Mouse (Mus musculus) MEL (cell line): ENCODE data around the gene Garnl3. TPM values are rescaled to one million over a fixed set of nuclear protein-coding genes. Genes with fewer than 3 reads are reported as not detected.
A peak's percentile ranks its signal among the peaks of the same experiment; 100 is the strongest.

ENCODE experiments used
- DNase-seq: peaks from one replicate; pipeline ENCODE4 v3.0.0; 2011; ENCODE audit warnings: low read depth, low spot score
- H3K27ac ChIP-seq: 2 replicates; pipeline ENCODE4 v1.5.1; 2012; ENCODE audit warnings: low read depth, mild to moderate bottlenecking, control low read depth, low read length, moderate library complexity; ENCODE audit not compliant: control insufficient read depth
- H3K27me3 ChIP-seq, 2 experiments: fragments of 150-350 bp in 1 of 2; sonication (generic) in 1 of 2; 2 replicates each; pipeline ENCODE4 v1.6.1; 2012; ENCODE audit warnings: low read length in 2 of 2, mild to moderate bottlenecking in 2 of 2, improper control_type of control experiment in 1 of 2, moderate library complexity in 1 of 2; ENCODE audit not compliant: insufficient read depth in 2 of 2, control insufficient read depth in 1 of 2
- H3K36me3 ChIP-seq, 2 experiments: 2 replicates each; pipeline ENCODE4 v1.6.1; 2012 to 2014; ENCODE audit warnings: low read length in 2 of 2, improper control_type of control experiment in 1 of 2, inconsistent platforms in 1 of 2, mild to moderate bottlenecking in 1 of 2; ENCODE audit not compliant: insufficient read depth in 2 of 2, control insufficient read depth in 1 of 2
- H3K4me1 ChIP-seq, 2 experiments: fragments of 150-350 bp in 1 of 2; sonication (generic) in 1 of 2; 2 replicates each; pipeline ENCODE4 v1.6.1; 2012; ENCODE audit warnings: low read length in 2 of 2, improper control_type of control experiment in 1 of 2, mild to moderate bottlenecking in 1 of 2; ENCODE audit not compliant: insufficient read depth in 2 of 2, control insufficient read depth in 1 of 2
- H3K4me3 ChIP-seq, 2 experiments: fragments of 150-350 bp in 1 of 2; sonication (generic) in 1 of 2; 2 replicates each; pipeline ENCODE4 v1.5.1; 2012; ENCODE audit warnings: low read depth in 2 of 2, low read length in 2 of 2, mild to moderate bottlenecking in 2 of 2, moderate library complexity in 2 of 2, control low read depth in 1 of 2, improper control_type of control experiment in 1 of 2; ENCODE audit not compliant: control insufficient read depth in 1 of 2, insufficient read depth in 1 of 2
- H3K79me2 ChIP-seq: 2 replicates; pipeline ENCODE4 v1.6.1; 2012; ENCODE audit warnings: mild to moderate bottlenecking, low read length, moderate library complexity; ENCODE audit not compliant: control insufficient read depth, poor library complexity, insufficient read depth
- H3K9ac ChIP-seq: 2 replicates; pipeline ENCODE4 v1.6.1; 2012; ENCODE audit warnings: low read depth, mild to moderate bottlenecking, control low read depth, low read length, moderate library complexity; ENCODE audit not compliant: control insufficient read depth, poor library complexity, severe bottlenecking
- H3K9me3 ChIP-seq: fragments of 150-350 bp; sonication (generic); replicated peaks from 2 replicates; pipeline ENCODE4 v1.6.1; 2012; ENCODE audit warnings: mild to moderate bottlenecking, low read length, improper control_type of control experiment, moderate library complexity; ENCODE audit not compliant: insufficient read depth
- CHD1 ChIP-seq: IDR thresholded peaks from 2 replicates; pipeline ENCODE4 v1.6.1; 2012; ENCODE audit warnings: low read depth, mild to moderate bottlenecking, inconsistent platforms, low read length, improper control_type of control experiment
- CTCF ChIP-seq, 3 experiments: IDR thresholded peaks in 2 of 3; conservative IDR thresholded peaks in 1 of 3; 2 replicates each; pipeline ENCODE4 v1.5.1; 2011 to 2012; ENCODE audit warnings: low read length in 3 of 3, low read depth in 2 of 3, mild to moderate bottlenecking in 2 of 3, improper control_type of control experiment in 1 of 3, inconsistent platforms in 1 of 3, mixed read lengths in 1 of 3, moderate library complexity in 1 of 3; ENCODE audit not compliant: control insufficient read depth in 1 of 3, insufficient read depth in 1 of 3, poor library complexity in 1 of 3, severe bottlenecking in 1 of 3
- E2F4 ChIP-seq: IDR thresholded peaks from 2 replicates; pipeline ENCODE4 v1.6.1; 2011; ENCODE audit warnings: low read depth, low read length, improper control_type of control experiment, borderline replicate concordance
- ETS1 ChIP-seq: IDR thresholded peaks from 2 replicates; pipeline ENCODE4 v1.6.1; 2012; ENCODE audit warnings: low read depth, mild to moderate bottlenecking, inconsistent platforms, low read length, improper control_type of control experiment, moderate library complexity
- GATA1 ChIP-seq: IDR thresholded peaks from 2 replicates; pipeline ENCODE4 v1.6.1; 2011; ENCODE audit warnings: low read depth, low read length, improper control_type of control experiment
- MAFK ChIP-seq: IDR thresholded peaks from 2 replicates; pipeline ENCODE4 v1.6.1; 2011; ENCODE audit warnings: low read depth, mild to moderate bottlenecking, low read length, improper control_type of control experiment, borderline replicate concordance
- MAX ChIP-seq: IDR thresholded peaks from 2 replicates; pipeline ENCODE4 v1.6.1; 2011; ENCODE audit warnings: low read length, improper control_type of control experiment
- MXI1 ChIP-seq: IDR thresholded peaks from 2 replicates; pipeline ENCODE4 v1.6.1; 2011; ENCODE audit warnings: mild to moderate bottlenecking, low read depth, low read length, improper control_type of control experiment
- POLR2A ChIP-seq, 2 experiments: IDR thresholded peaks; 2 replicates each; pipeline ENCODE4 v1.6.1; 2011 to 2012; ENCODE audit warnings: low read length in 2 of 2, mild to moderate bottlenecking in 2 of 2, control low read depth in 1 of 2, improper control_type of control experiment in 1 of 2, low read depth in 1 of 2, moderate library complexity in 1 of 2; ENCODE audit not compliant: control insufficient read depth in 1 of 2, insufficient read depth in 1 of 2, poor library complexity in 1 of 2
- RAD21 ChIP-seq: IDR thresholded peaks from 2 replicates; pipeline ENCODE4 v1.6.1; 2011; ENCODE audit warnings: mild to moderate bottlenecking, low read depth, low read length, improper control_type of control experiment
- RCOR1 ChIP-seq: IDR thresholded peaks from 2 replicates; pipeline ENCODE4 v1.6.1; 2012; ENCODE audit warnings: low read depth, mild to moderate bottlenecking, inconsistent platforms, low read length, improper control_type of control experiment
- SMC3 ChIP-seq: IDR thresholded peaks from 2 replicates; pipeline ENCODE4 v1.6.1; 2011; ENCODE audit warnings: low read depth, low read length, improper control_type of control experiment
- UBTF ChIP-seq: IDR thresholded peaks from 2 replicates; pipeline ENCODE4 v1.6.1; 2012; ENCODE audit warnings: low read depth, mild to moderate bottlenecking, inconsistent platforms, low read length, improper control_type of control experiment, moderate library complexity, borderline replicate concordance; ENCODE audit not compliant: insufficient read depth
- ZC3H11A ChIP-seq: IDR thresholded peaks from 2 replicates; pipeline ENCODE4 v1.6.1; 2012; ENCODE audit warnings: low read depth, mild to moderate bottlenecking, inconsistent platforms, low read length, improper control_type of control experiment
- ZMIZ1 ChIP-seq: IDR thresholded peaks from 2 replicates; pipeline ENCODE4 v1.6.1; 2012; ENCODE audit warnings: low read depth, mild to moderate bottlenecking, inconsistent platforms, low read length, improper control_type of control experiment, moderate library complexity
- ZNF384 ChIP-seq: IDR thresholded peaks from 2 replicates; pipeline ENCODE4 v1.6.1; 2012; ENCODE audit warnings: low read depth, mild to moderate bottlenecking, inconsistent platforms, low read length, improper control_type of control experiment
- polyA plus RNA-seq, 2 experiments: library from polyadenylated mRNA; stranded (reverse) in 1 of 2; unstranded in 1 of 2; fragments of >175 nt in 1 of 2; fragments of >200 nt in 1 of 2; gene quantifications; 2 replicates each; pipeline versions ENCODE4 v1.2.1 to v1.2.4; 2012; ENCODE audit warnings: low replicate concordance in 2 of 2, low read depth in 1 of 2; ENCODE audit not compliant: insufficient read length in 2 of 2, insufficient read depth in 1 of 2, missing spikeins in 1 of 2
- total RNA-seq: library from RNA; depleted of rRNA; stranded (reverse); fragments of 300-350 nt; gene quantifications from 2 replicates; pipeline ENCODE4 v1.2.3, GENCODE M21; 2012

Gene Garnl3
- total and polyA plus RNA-seq, 3 experiments, result 1.5 to 2.3 TPM; not detected in 1

DNA sequence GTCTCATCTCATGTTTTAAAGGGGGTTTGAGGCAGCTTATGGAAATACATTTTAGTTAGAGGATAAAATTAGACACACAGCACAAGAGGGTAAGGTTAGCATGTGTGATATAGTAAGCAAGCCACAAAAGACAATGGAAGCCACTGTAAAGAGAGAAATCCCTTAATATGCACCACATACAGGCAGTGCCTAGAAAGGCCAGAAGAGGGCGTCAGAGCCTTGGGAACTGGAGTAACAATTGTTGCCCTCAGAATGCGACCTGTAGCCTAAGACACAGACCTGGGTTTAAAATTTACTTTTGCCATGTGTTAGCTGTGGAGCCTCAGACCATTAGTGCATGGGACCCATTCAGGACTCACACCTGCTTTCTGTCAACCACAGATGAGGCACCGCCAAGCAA lies 54.2 kb downstream of the Garnl3 start:
- Histone ChIP-seq H3K4me1 (no peaks in the 10 kb centered on the region), H3K27me3 (no peaks in the 10 kb centered on the region), H3K4me3 (no peak overlapping the region), H3K36me3 (no peaks in the 10 kb centered on the region), H3K9me3 (no peaks in the 10 kb centered on the region), H3K27ac (no peak overlapping the region), H3K79me2 (no peaks in the 10 kb centered on the region), H3K9ac (no peak overlapping the region)
- peak; percentile 49 for DNase-seq
- TF ChIP-seq RAD21 (peak; percentile 69), MXI1 (no peak), CTCF (IDR thresholded peaks at IDR 0.05 in 2 of 3, conservative IDR thresholded peaks at IDR 0.05 in 1 of 3; ENCODE audit: control insufficient read depth in 1 of 3, insufficient read depth in 1 of 3, low read depth in 2 of 3, low read length in 3 of 3, poor library complexity in 1 of 3, severe bottlenecking in 1 of 3) (peak; percentile 65 to 73 (median 65)), ZC3H11A (peak; percentile 48; the same call in 1 of the 2 replicates), SMC3 (peak; percentile 57), CHD1 (no peak), E2F4 (no peak), GATA1 (no peak), ZMIZ1 (no peak)

DNA sequence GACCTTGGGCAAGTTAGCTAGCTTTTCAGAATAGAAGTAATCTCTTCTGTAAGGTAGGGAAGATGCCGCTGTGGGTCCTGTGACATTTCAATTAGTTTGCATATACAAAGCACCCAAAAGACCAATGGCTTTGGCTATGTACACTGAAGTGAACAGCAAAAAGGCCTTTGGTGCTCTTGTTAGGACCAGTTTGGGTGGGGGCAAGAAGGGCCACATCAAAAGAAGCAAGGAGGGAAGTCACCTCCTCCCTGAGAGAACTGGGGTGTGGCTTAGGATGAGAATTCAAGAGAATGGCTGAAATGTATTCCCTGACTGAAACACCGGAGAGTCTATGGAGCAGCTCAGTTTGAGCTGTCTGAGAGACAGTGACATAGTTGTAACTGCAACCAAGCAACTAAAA lies 56.5 kb downstream of the Garnl3 start:
- H3K27ac ChIP-seq, result no peak overlapping the region
- no peaks in the 10 kb centered on the region for H3K36me3 ChIP-seq
- H3K4me3 ChIP-seq, result no peak overlapping the region
- H3K9me3 ChIP-seq, result no peaks in the 10 kb centered on the region
- no peaks in the 10 kb centered on the region for H3K27me3 ChIP-seq
- no peak for DNase-seq
- no peak for TF ChIP-seq RCOR1
- TF ChIP-seq MAFK, result no peak
- TF ChIP-seq UBTF, result no peak
- no peak for TF ChIP-seq POLR2A (IDR thresholded peaks at IDR 0.05; ENCODE audit: control insufficient read depth in 1 of 2, insufficient read depth in 1 of 2, low read depth in 1 of 2, low read length in 2 of 2, poor library complexity in 1 of 2)
- no peak for TF ChIP-seq ETS1
- no peaks in the 10 kb centered on the region for H3K4me1 ChIP-seq
- H3K79me2 ChIP-seq, result no peaks in the 10 kb centered on the region
- H3K9ac ChIP-seq, result no peak overlapping the region

DNA sequence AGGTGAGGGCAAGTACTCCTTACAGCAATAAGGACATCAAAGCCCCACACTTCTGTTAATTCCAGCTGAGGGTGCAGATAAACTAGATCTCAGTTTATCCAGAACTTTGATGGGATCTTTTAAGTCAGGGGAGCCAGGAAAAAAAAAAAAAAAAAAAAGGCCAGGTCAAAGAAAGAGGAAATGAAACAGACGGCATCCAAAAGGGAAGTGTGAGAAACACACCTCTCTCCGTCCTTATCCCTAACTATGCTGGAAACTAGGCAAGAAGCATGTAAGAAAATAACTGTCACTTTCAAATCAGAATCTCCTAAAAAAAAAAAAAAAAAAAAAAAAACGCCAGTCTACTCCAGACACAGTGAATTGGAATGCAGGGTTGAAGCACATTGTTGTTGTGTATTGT lies 57.3 kb downstream of the Garnl3 start:
- peak; percentile 9 for DNase-seq

More for the DNA sequence above, 57.3 kb downstream of the Garnl3 start:
- Histone ChIP-seq H3K27me3 (no peaks in the 10 kb centered on the region), H3K36me3 (no peaks in the 10 kb centered on the region), H3K4me1 (no peaks in the 10 kb centered on the region), H3K4me3 (no peak overlapping the region), H3K9me3 (no peaks in the 10 kb centered on the region), H3K9ac (no peak overlapping the region), H3K79me2 (no peaks in the 10 kb centered on the region), H3K27ac (no peak overlapping the region)
- TF ChIP-seq CTCF (IDR thresholded peaks at IDR 0.05 in 2 of 3, conservative IDR thresholded peaks at IDR 0.05 in 1 of 3; ENCODE audit: control insufficient read depth in 1 of 3, insufficient read depth in 1 of 3, low read depth in 2 of 3, low read length in 3 of 3, poor library complexity in 1 of 3, severe bottlenecking in 1 of 3) (no peak), E2F4 (no peak), POLR2A (IDR thresholded peaks at IDR 0.05; ENCODE audit: control insufficient read depth in 1 of 2, insufficient read depth in 1 of 2, low read depth in 1 of 2, low read length in 2 of 2, poor library complexity in 1 of 2) (no peak), ZNF384 (peak; percentile 84), MAX (no peak)
